Mouse (Mus musculus) liver, postnatal 0 days (tissue): ENCODE measurements around the gene Hoxa6.

Experiments used
- CTCF ChIP-seq: sonication (generic); IDR thresholded peaks from 2 replicates; pipeline ENCODE4 v1.5.1; 2016; ENCODE audit warnings: antibody characterized with exemption, low read depth
- EP300 ChIP-seq: IDR thresholded peaks from 2 replicates; pipeline ENCODE4 v1.6.1; 2016; ENCODE audit warnings: antibody characterized with exemption, low read depth, mild to moderate bottlenecking

DNA sequence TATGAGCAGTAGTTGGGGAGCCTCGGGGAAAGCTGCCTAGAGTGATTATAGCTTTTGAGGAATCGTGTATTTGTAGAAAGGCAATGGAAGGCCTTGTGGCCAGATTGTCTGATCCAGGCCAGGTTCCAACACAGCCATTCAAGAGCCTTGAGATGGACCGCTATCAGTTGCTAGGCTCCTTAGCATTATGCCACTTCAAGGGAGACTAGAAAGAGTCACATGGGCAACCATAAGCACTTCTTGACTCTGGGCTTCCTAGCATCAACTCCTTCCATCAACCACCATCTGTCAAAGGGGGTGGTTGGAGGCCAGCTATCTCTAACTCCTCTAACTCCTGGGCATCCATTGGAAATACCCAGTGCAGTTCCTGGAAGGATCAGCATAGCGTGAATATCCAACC lies 41.3 kb upstream of the Hoxa6 start:
- no peak for TF ChIP-seq CTCF
- no peak for TF ChIP-seq EP300
